Mouse (Mus musculus): ENCODE measurements around the gene Cyp2d12. TPM values are rescaled to one million over a fixed set of nuclear protein-coding genes. Genes with fewer than 3 reads are reported as not detected.
A peak's percentile ranks its signal among the peaks of the same experiment; 100 is the strongest.
"Not testable (repeated sequence)": the region's sequence is repeated elsewhere in the genome, so short reads cannot be mapped to it uniquely, and the experiment has no call there.

Gene Cyp2d12
- polyA plus RNA-seq (2014; fragmentation: Nextera tagmentation; extraction: Ambion mirVana): not detected in 2 replicates

DNA sequence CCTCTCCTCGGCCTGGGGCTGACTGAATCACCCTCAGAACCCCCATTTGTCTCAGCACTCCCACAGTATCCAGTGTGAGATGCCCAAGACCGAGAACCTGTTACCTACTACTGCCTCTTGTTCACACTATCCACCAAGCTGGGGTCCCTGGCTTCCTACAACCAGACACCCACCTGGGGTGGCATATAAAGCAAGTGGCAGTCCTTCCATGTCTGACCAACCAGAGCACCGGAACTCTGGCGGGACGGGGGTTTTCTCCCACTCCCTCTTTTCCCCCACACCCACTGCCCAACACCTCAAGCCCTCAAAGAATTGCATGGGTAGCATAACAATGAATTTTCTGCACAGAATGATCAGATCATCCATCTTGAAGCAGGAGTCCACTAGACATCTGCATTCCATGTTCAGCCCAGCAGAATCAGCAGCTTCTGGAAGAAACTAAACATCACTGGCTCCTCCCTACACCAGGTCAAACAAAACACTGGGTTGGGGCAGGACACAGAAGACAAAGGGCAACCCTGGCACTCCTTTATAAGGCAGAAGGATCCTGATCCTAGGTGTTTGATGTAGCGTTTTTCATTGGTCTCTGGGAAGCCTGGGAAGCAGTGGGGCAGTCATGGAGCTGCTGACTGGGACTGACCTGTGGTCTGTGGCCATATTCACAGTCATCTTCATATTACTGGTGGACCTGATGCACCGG lies at the start of gene Cyp2d12:
TSS of gene Cyp2d12 (plus strand) at position 542 of the 700 bp plus-strand sequence.
- no peak within 1 kb of the TSS for H3K4me2 ChIP-seq (replicated peaks; ENCODE audit: low read depth, low read length)
- no peaks in the 10 kb centered on the region for H3K27me3 ChIP-seq (ENCODE audit: control insufficient read depth, insufficient read depth, low read length)
- H3K27ac ChIP-seq (ENCODE audit: low read depth, low read length): no peak within 1 kb of the TSS
- WGBS: 85% methylated on average over 7 of the region's 7 CpGs
- H3K36me3 ChIP-seq (ENCODE audit: control insufficient read depth, insufficient read depth, low read length): no peaks in the 10 kb centered on the region
- no peak within 1 kb of the TSS for H3K9ac ChIP-seq (ENCODE audit: low read depth, low read length)
- no peaks in the 10 kb centered on the region for H3K9me3 ChIP-seq (ENCODE audit: control insufficient read depth, low read length)
- no peak within 1 kb of the TSS for H3K4me3 ChIP-seq (ENCODE audit: low read depth, low read length)
- H3K4me1 ChIP-seq (replicated peaks; ENCODE audit: control insufficient read depth, insufficient read depth, low read length): no peaks in the 10 kb centered on the region
- ATAC-seq (ENCODE audit: low FRiP score) (no peak), DNase-seq (ENCODE audit: low spot score) (no peak)

GRCm38 (mm10) chr15:82506971-82507370 lies 47.9 kb upstream of the Cyp2d12 start:
- no peak overlapping the region for H3K27ac ChIP-seq (ENCODE audit: low read depth, low read length)
- H3K4me2 ChIP-seq (replicated peaks; ENCODE audit: low read depth, low read length): no peak overlapping the region
- no peaks in the 10 kb centered on the region for H3K9me3 ChIP-seq (ENCODE audit: control insufficient read depth, low read length)
- no peaks in the 10 kb centered on the region for H3K36me3 ChIP-seq (ENCODE audit: control insufficient read depth, insufficient read depth, low read length)
- DNase-seq (ENCODE audit: low spot score) (peak; percentile 1), ATAC-seq (ENCODE audit: low FRiP score) (no peak)
- H3K4me3 ChIP-seq (ENCODE audit: low read depth, low read length): no peak overlapping the region
- H3K27me3 ChIP-seq (ENCODE audit: control insufficient read depth, insufficient read depth, low read length): no peaks in the 10 kb centered on the region
- H3K9ac ChIP-seq (ENCODE audit: low read depth, low read length): no peak overlapping the region
- no peaks in the 10 kb centered on the region for H3K4me1 ChIP-seq (replicated peaks; ENCODE audit: control insufficient read depth, insufficient read depth, low read length)
- 62% methylated on average over 3 of the region's 3 CpGs for WGBS

- not testable (repeated sequence) for H3K9ac ChIP-seq (ENCODE audit: low read depth, low read length); H3K4me1 ChIP-seq (replicated peaks; ENCODE audit: control insufficient read depth, insufficient read depth, low read length); H3K27me3 ChIP-seq (ENCODE audit: control insufficient read depth, insufficient read depth, low read length); H3K4me3 ChIP-seq (ENCODE audit: low read depth, low read length); H3K36me3 ChIP-seq (ENCODE audit: control insufficient read depth, insufficient read depth, low read length); ATAC-seq (ENCODE audit: low FRiP score); H3K9me3 ChIP-seq (ENCODE audit: control insufficient read depth, low read length); H3K27ac ChIP-seq (ENCODE audit: low read depth, low read length); H3K4me2 ChIP-seq (replicated peaks; ENCODE audit: low read depth, low read length); DNase-seq (ENCODE audit: low spot score)
- WGBS: 43% methylated on average over 4 of the region's 4 CpGs
These were observed 47.1 kb upstream of the Cyp2d12 start for GRCm38 (mm10) chr15:82507740-82508139.

DNA sequence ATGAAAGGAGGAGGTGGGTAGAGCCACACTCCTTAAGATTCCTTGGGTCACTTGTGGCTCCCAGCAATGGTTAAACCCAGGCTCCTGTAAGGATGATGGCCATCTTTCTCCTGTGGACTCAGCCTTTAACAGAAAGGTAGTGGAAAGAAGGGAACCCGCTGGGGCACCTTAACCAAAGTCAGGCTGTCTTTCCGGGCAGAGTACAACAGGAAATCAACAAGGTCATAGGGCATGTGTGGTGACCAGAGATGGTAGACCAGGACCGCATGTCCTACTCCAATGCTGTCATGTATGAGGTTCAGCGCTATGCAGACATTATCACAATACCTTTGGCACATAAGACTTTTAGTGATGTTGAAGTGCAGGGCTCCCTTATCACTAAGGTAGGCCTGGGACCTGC lies 45.4 kb upstream of the Cyp2d12 start:
- not testable (repeated sequence) for ATAC-seq (ENCODE audit: low FRiP score); DNase-seq (ENCODE audit: low spot score); H3K9ac ChIP-seq (ENCODE audit: low read depth, low read length); H3K4me3 ChIP-seq (ENCODE audit: low read depth, low read length); H3K27me3 ChIP-seq (ENCODE audit: control insufficient read depth, insufficient read depth, low read length); H3K4me2 ChIP-seq (replicated peaks; ENCODE audit: low read depth, low read length); H3K9me3 ChIP-seq (ENCODE audit: control insufficient read depth, low read length); H3K4me1 ChIP-seq (replicated peaks; ENCODE audit: control insufficient read depth, insufficient read depth, low read length); H3K36me3 ChIP-seq (ENCODE audit: control insufficient read depth, insufficient read depth, low read length); H3K27ac ChIP-seq (ENCODE audit: low read depth, low read length)
- WGBS: 94% methylated on average over 4 of the region's 4 CpGs

GRCm38 (mm10) chr15:82510500-82510899 lies 44.4 kb upstream of the Cyp2d12 start:
- H3K36me3 ChIP-seq (ENCODE audit: control insufficient read depth, insufficient read depth, low read length); H3K27ac ChIP-seq (ENCODE audit: low read depth, low read length); DNase-seq (ENCODE audit: low spot score); H3K9me3 ChIP-seq (ENCODE audit: control insufficient read depth, low read length); H3K9ac ChIP-seq (ENCODE audit: low read depth, low read length); H3K27me3 ChIP-seq (ENCODE audit: control insufficient read depth, insufficient read depth, low read length); H3K4me1 ChIP-seq (replicated peaks; ENCODE audit: control insufficient read depth, insufficient read depth, low read length); H3K4me3 ChIP-seq (ENCODE audit: low read depth, low read length); ATAC-seq (ENCODE audit: low FRiP score); H3K4me2 ChIP-seq (replicated peaks; ENCODE audit: low read depth, low read length): not testable (repeated sequence)

- WGBS: 66% methylated on average over 2 of the region's 2 CpGs
- H3K4me1 ChIP-seq (replicated peaks; ENCODE audit: control insufficient read depth, insufficient read depth, low read length); DNase-seq (ENCODE audit: low spot score); H3K9me3 ChIP-seq (ENCODE audit: control insufficient read depth, low read length); H3K4me3 ChIP-seq (ENCODE audit: low read depth, low read length); H3K27ac ChIP-seq (ENCODE audit: low read depth, low read length); ATAC-seq (ENCODE audit: low FRiP score); H3K4me2 ChIP-seq (replicated peaks; ENCODE audit: low read depth, low read length); H3K9ac ChIP-seq (ENCODE audit: low read depth, low read length); H3K27me3 ChIP-seq (ENCODE audit: control insufficient read depth, insufficient read depth, low read length); H3K36me3 ChIP-seq (ENCODE audit: control insufficient read depth, insufficient read depth, low read length): not testable (repeated sequence)
These were observed 42.8 kb upstream of the Cyp2d12 start for GRCm38 (mm10) chr15:82512111-82512510.

- not testable (repeated sequence) for DNase-seq (ENCODE audit: low spot score); H3K36me3 ChIP-seq (ENCODE audit: control insufficient read depth, insufficient read depth, low read length); H3K4me3 ChIP-seq (ENCODE audit: low read depth, low read length); H3K27ac ChIP-seq (ENCODE audit: low read depth, low read length); H3K9me3 ChIP-seq (ENCODE audit: control insufficient read depth, low read length); H3K9ac ChIP-seq (ENCODE audit: low read depth, low read length); H3K27me3 ChIP-seq (ENCODE audit: control insufficient read depth, insufficient read depth, low read length); ATAC-seq (ENCODE audit: low FRiP score); H3K4me2 ChIP-seq (replicated peaks; ENCODE audit: low read depth, low read length); H3K4me1 ChIP-seq (replicated peaks; ENCODE audit: control insufficient read depth, insufficient read depth, low read length)
- WGBS: 90% methylated on average over 23 of the region's 23 CpGs
These were observed 38.7 kb upstream of the Cyp2d12 start for GRCm38 (mm10) chr15:82516174-82516573.

GRCm38 (mm10) chr15:82527371-82527770 lies 27.5 kb upstream of the Cyp2d12 start:
- not testable (repeated sequence) for ATAC-seq (ENCODE audit: low FRiP score); H3K27me3 ChIP-seq (ENCODE audit: control insufficient read depth, insufficient read depth, low read length); H3K36me3 ChIP-seq (ENCODE audit: control insufficient read depth, insufficient read depth, low read length); DNase-seq (ENCODE audit: low spot score); H3K9ac ChIP-seq (ENCODE audit: low read depth, low read length); H3K4me1 ChIP-seq (replicated peaks; ENCODE audit: control insufficient read depth, insufficient read depth, low read length); H3K9me3 ChIP-seq (ENCODE audit: control insufficient read depth, low read length); H3K27ac ChIP-seq (ENCODE audit: low read depth, low read length); H3K4me2 ChIP-seq (replicated peaks; ENCODE audit: low read depth, low read length); H3K4me3 ChIP-seq (ENCODE audit: low read depth, low read length)
- WGBS: 73% methylated on average over 3 of the region's 9 CpGs

GRCm38 (mm10) chr15:82532721-82533120 lies 22.2 kb upstream of the Cyp2d12 start:
- H3K4me1 ChIP-seq (replicated peaks; ENCODE audit: control insufficient read depth, insufficient read depth, low read length); DNase-seq (ENCODE audit: low spot score); H3K36me3 ChIP-seq (ENCODE audit: control insufficient read depth, insufficient read depth, low read length); ATAC-seq (ENCODE audit: low FRiP score); H3K9ac ChIP-seq (ENCODE audit: low read depth, low read length); H3K4me2 ChIP-seq (replicated peaks; ENCODE audit: low read depth, low read length); H3K27ac ChIP-seq (ENCODE audit: low read depth, low read length); H3K4me3 ChIP-seq (ENCODE audit: low read depth, low read length); H3K27me3 ChIP-seq (ENCODE audit: control insufficient read depth, insufficient read depth, low read length); H3K9me3 ChIP-seq (ENCODE audit: control insufficient read depth, low read length): not testable (repeated sequence)
- WGBS: 98% methylated on average over 3 of the region's 3 CpGs
